Mouse (Mus musculus): ENCODE data around the gene Prop1. TPM values are rescaled to one million over a fixed set of nuclear protein-coding genes. Genes with fewer than 3 reads are reported as not detected.

Prop1 gene
- polyA plus RNA-seq, 1 experiment from 2014 or later: not detected

GRCm38 (mm10) chr11:50913301-50913700 lies 40.3 kb downstream of the Prop1 start:
- H3K4me2 ChIP-seq (ENCODE audit: low read depth): no peak overlapping the region
- no peak overlapping the region for H3K9ac ChIP-seq (ENCODE audit: low read length)
- ATAC-seq (ENCODE audit: insufficient read depth, low FRiP score, low TSS enrichment) (no peak), DNase-seq (ENCODE audit: low spot score) (no peak)
- H3K36me3 ChIP-seq (ENCODE audit: control insufficient read depth, insufficient read depth, low read length): peaks cover 30% of the 10 kb centered on the region
- no peaks in the 10 kb centered on the region for H3K27me3 ChIP-seq (ENCODE audit: control insufficient read depth, insufficient read depth, low read length)
- no peak overlapping the region for H3K4me3 ChIP-seq (ENCODE audit: low read depth, low read length)
- no peaks in the 10 kb centered on the region for H3K4me1 ChIP-seq (ENCODE audit: control insufficient read depth, insufficient read depth, low read length)
- no peak overlapping the region for H3K27ac ChIP-seq (ENCODE audit: low read depth, low read length)
- H3K9me3 ChIP-seq (ENCODE audit: control insufficient read depth, low read length): 0 out of 2 replicates have a peak, but pooled peaks cover 3% of the 10 kb centered on the region
- 100% methylated on average over 1 of the region's 1 CpGs for WGBS

GRCm38 (mm10) chr11:50908136-50908535 lies 45.4 kb downstream of the Prop1 start:
- H3K9me3 ChIP-seq (ENCODE audit: control insufficient read depth, low read length): peaks cover 19% of the 10 kb centered on the region
- WGBS: 89% methylated on average over 5 of the region's 5 CpGs
- no peak for ATAC-seq (ENCODE audit: insufficient read depth, low FRiP score, low TSS enrichment)

More at GRCm38 (mm10) chr11:50908136-50908535, 45.4 kb downstream of the Prop1 start:
- Histone ChIP-seq H3K4me3 (ENCODE audit: low read depth, low read length) (no peak overlapping the region), H3K4me1 (ENCODE audit: control insufficient read depth, insufficient read depth, low read length) (no peaks in the 10 kb centered on the region), H3K36me3 (ENCODE audit: control insufficient read depth, insufficient read depth, low read length) (peaks cover 68% of the 10 kb centered on the region), H3K27ac (ENCODE audit: low read depth, low read length) (no peak overlapping the region), H3K4me2 (ENCODE audit: low read depth) (no peak overlapping the region), H3K27me3 (ENCODE audit: control insufficient read depth, insufficient read depth, low read length) (no peaks in the 10 kb centered on the region), H3K9ac (ENCODE audit: low read length) (no peak overlapping the region)
- no peak for DNase-seq (ENCODE audit: low spot score)

Other genes starting within 250 kb of the Prop1 start
- 49.0 and 53.8 TPM in 2 replicates for gene Zfp354c, start 126.0 kb downstream of the Prop1 start, polyA plus RNA-seq (2014; fragmentation: Nextera tagmentation; extraction: Ambion mirVana)
- 0.56 and 0.80 TPM in 2 replicates for gene Zfp879, start 112.2 kb downstream of the Prop1 start, polyA plus RNA-seq (2014; fragmentation: Nextera tagmentation; extraction: Ambion mirVana)
- gene Grm6, start 103.1 kb downstream of the Prop1 start, polyA plus RNA-seq (2014; fragmentation: Nextera tagmentation; extraction: Ambion mirVana): not detected in 2 replicates
- 16.0 TPM in 2 replicates for gene Zfp454, start 66.1 kb downstream of the Prop1 start, polyA plus RNA-seq (2014; fragmentation: Nextera tagmentation; extraction: Ambion mirVana)
- 27.8 and 34.7 TPM in 2 replicates for gene Zfp2, start 37.6 kb downstream of the Prop1 start, polyA plus RNA-seq (2014; fragmentation: Nextera tagmentation; extraction: Ambion mirVana)
- gene Zfp354b, start 22.1 kb downstream of the Prop1 start, polyA plus RNA-seq (2014; fragmentation: Nextera tagmentation; extraction: Ambion mirVana): 1.4 and 1.6 TPM in 2 replicates
- not detected in 2 replicates for gene 4933414I15Rik, start 10.0 kb downstream of the Prop1 start, polyA plus RNA-seq (2014; fragmentation: Nextera tagmentation; extraction: Ambion mirVana)
- gene Olfr1378, start 12.8 kb upstream of the Prop1 start, polyA plus RNA-seq (2014; fragmentation: Nextera tagmentation; extraction: Ambion mirVana): not detected in 2 replicates
- not detected in 2 replicates for gene Olfr1377, start 28.2 kb upstream of the Prop1 start, polyA plus RNA-seq (2014; fragmentation: Nextera tagmentation; extraction: Ambion mirVana)
- gene Olfr51, start 49.8 kb upstream of the Prop1 start, polyA plus RNA-seq (2014; fragmentation: Nextera tagmentation; extraction: Ambion mirVana): not detected in 2 replicates
- gene Olfr54, start 60.5 kb upstream of the Prop1 start, polyA plus RNA-seq (2014; fragmentation: Nextera tagmentation; extraction: Ambion mirVana): not detected in 2 replicates
- not detected in 2 replicates for gene Olfr1375, start 94.3 kb upstream of the Prop1 start, polyA plus RNA-seq (2014; fragmentation: Nextera tagmentation; extraction: Ambion mirVana)
- gene Zfp354a, start 105.5 kb upstream of the Prop1 start, polyA plus RNA-seq (2014; fragmentation: Nextera tagmentation; extraction: Ambion mirVana): 8.6 and 9.9 TPM in 2 replicates